ENCODE assay signal across 9 mouse cellular contexts in genomic region chr16:21210204-21210603, GRCm38 (mm10). TPM values are rescaled to one million over a fixed set of nuclear protein-coding genes. Genes with fewer than 3 reads are reported as not detected.
DNase-seq lines count a peak whose midpoint lies in the region; ATAC-seq and TF ChIP-seq lines count a peak whose summit lies in the region.
"Had no signal": no experiment of that assay in that cellular context is flagged by ENCODE, and none has a peak within 500 bp of the region (broad histone marks: within the 10 kb centered on the region; RNA-seq: fewer than 3 reads in every experiment).

No protein-coding gene starts in this region.

- WGBS in heart, embryonic 11.5 days (ENCODE audit: insufficient replicate concordance) = 4% methylated on average over 5 of the region's 5 CpGs
- 8% methylated on average over 5 of the region's 5 CpGs for WGBS in forebrain, embryonic 12.5 days
- WGBS in limb, embryonic 15.5 days = 7% methylated on average over 5 of the region's 5 CpGs

- no peak for ATAC-seq in heart, embryonic 11.5 days (replicated peaks; ENCODE audit: insufficient number of reproducible peaks, low FRiP score, low TSS enrichment)
- no peak; the same call in 1 of the 2 replicates for ATAC-seq in forebrain, embryonic 12.5 days (ENCODE audit: low FRiP score)
- ATAC-seq in limb, embryonic 15.5 days (ENCODE audit: insufficient number of reproducible peaks, low FRiP score, low TSS enrichment, low read depth) = no peak
- ATAC-seq in CD4-positive, CD25-positive, alpha-beta regulatory T cell, adult 4 months = no peak

- peaks cover 12% of the 10 kb centered on the region for H3K36me3 ChIP-seq in heart, embryonic 11.5 days (ENCODE audit: control insufficient read depth, insufficient read depth, low read length)
- H3K36me3 ChIP-seq in E14TG2a.4 (ENCODE audit: insufficient read depth, low read length) = peaks cover 42% of the 10 kb centered on the region
- H3K36me3 ChIP-seq in forebrain, embryonic 12.5 days (replicated peaks) = peaks cover 14% of the 10 kb centered on the region
- peaks cover 22% of the 10 kb centered on the region for H3K36me3 ChIP-seq in limb, embryonic 15.5 days

- peak overlapping the region; percentile 70 for H3K9ac ChIP-seq in heart, embryonic 11.5 days (ENCODE audit: low read depth, low read length)
- H3K9ac ChIP-seq in forebrain, embryonic 12.5 days = peak overlapping the region; percentile 56; the same call in 1 of the 2 replicates
- H3K9ac ChIP-seq in limb, embryonic 15.5 days = no peak overlapping the region

- peak overlapping the region; percentile 67 for H3K27ac ChIP-seq in heart, embryonic 11.5 days (ENCODE audit: low read depth, low read length)
- H3K27ac ChIP-seq in forebrain, embryonic 12.5 days = peak overlapping the region; percentile 78
- peak overlapping the region; percentile 96 for H3K27ac ChIP-seq in limb, embryonic 15.5 days

- H3K4me2 ChIP-seq in heart, embryonic 11.5 days = peak overlapping the region; percentile 65
- peak overlapping the region; percentile 56 for H3K4me2 ChIP-seq in forebrain, embryonic 12.5 days
- H3K4me2 ChIP-seq in limb, embryonic 15.5 days = peak overlapping the region; percentile 61

- TF ChIP-seq CTCF in E14TG2a.4 (conservative IDR thresholded peaks at IDR 0.05; ENCODE audit: low read length) = no peak

- peaks cover 80% of the 10 kb centered on the region for H3K4me1 ChIP-seq in heart, embryonic 11.5 days (ENCODE audit: control insufficient read depth, insufficient read depth, low read length)
- H3K4me1 ChIP-seq in E14TG2a.4 (replicated peaks; ENCODE audit: low read depth, low read length) = peaks cover 90% of the 10 kb centered on the region
- peaks cover 70% of the 10 kb centered on the region for H3K4me1 ChIP-seq in forebrain, embryonic 12.5 days
- H3K4me1 ChIP-seq in limb, embryonic 15.5 days = peaks cover 77% of the 10 kb centered on the region

- DNase-seq in heart, postnatal 10 days = no peak
- DNase-seq in thymus, postnatal 36 days = no peak
- no peak for DNase-seq in gastrocnemius, postnatal 36 days

- H3K4me3 ChIP-seq in heart, embryonic 11.5 days (ENCODE audit: low read depth, low read length) = peak overlapping the region; percentile 40
- H3K4me3 ChIP-seq in E14TG2a.4 (replicated peaks; ENCODE audit: low read length) = peak overlapping the region; percentile 74
- peak overlapping the region; percentile 32 for H3K4me3 ChIP-seq in forebrain, embryonic 12.5 days (replicated peaks)
- H3K4me3 ChIP-seq in limb, embryonic 15.5 days = peak overlapping the region; percentile 39

- H3K27me3 ChIP-seq in heart, embryonic 11.5 days (ENCODE audit: control insufficient read depth, insufficient read depth, low read length) = no peaks in the 10 kb centered on the region
- peaks cover 40% of the 10 kb centered on the region for H3K27me3 ChIP-seq in E14TG2a.4 (ENCODE audit: insufficient read depth, low read length)
- peaks cover 20% of the 10 kb centered on the region for H3K27me3 ChIP-seq in forebrain, embryonic 12.5 days
- H3K27me3 ChIP-seq in limb, embryonic 15.5 days = no peaks in the 10 kb centered on the region

- no peaks in the 10 kb centered on the region for H3K9me3 ChIP-seq in heart, embryonic 11.5 days (replicated peaks; ENCODE audit: control insufficient read depth, low read length)
- no peaks in the 10 kb centered on the region for H3K9me3 ChIP-seq in E14TG2a.4 (ENCODE audit: low read length)
- H3K9me3 ChIP-seq in forebrain, embryonic 12.5 days = no peaks in the 10 kb centered on the region
- H3K9me3 ChIP-seq in limb, embryonic 15.5 days = no peaks in the 10 kb centered on the region

- intact Hi-C loops in heart, postnatal 10 days (cut with DNase I) = no loop called here
- intact Hi-C loops in gastrocnemius, postnatal 36 days (cut with DNase I) = no loop called here

RNA-seq across cellular contexts. Expression of gene Ephb3, which starts 5.6 kb away (rescaled TPM):
- polyA plus RNA-seq in heart, embryonic 11.5 days (2014; fragmentation: Nextera tagmentation; extraction: Ambion mirVana) = 12.9 and 16.0 TPM in 2 replicates
- 10 to 100 TPM in 1 of 2 experiments, 1 to 10 TPM in 1; 8.4 to 11.7 TPM for total RNA-seq in heart, postnatal 10 days (2021)
- 16.7 and 17.7 TPM in 2 replicates for polyA plus RNA-seq in forebrain, embryonic 12.5 days (2016; fragmentation: Nextera tagmentation; extraction: Ambion mirVana)
- 33.0 and 43.8 TPM in 2 replicates for polyA plus RNA-seq in limb, embryonic 15.5 days (2015; fragmentation: Nextera tagmentation; extraction: Ambion mirVana)
- not detected for polyA plus RNA-seq in CD4-positive, CD25-positive, alpha-beta regulatory T cell, adult 4 months (2017; shearing (Covaris generic))
- 1 to 10 TPM in 1 of 2 experiments, under 1 TPM in 1; 0.84 to 1.4 TPM for total RNA-seq in gastrocnemius, postnatal 36 days (2021)

RNA-seq across cellular contexts. Expression of gene Teddm3, which starts 56.4 kb away (rescaled TPM):
- polyA plus RNA-seq in heart, embryonic 11.5 days (2014; fragmentation: Nextera tagmentation; extraction: Ambion mirVana) = 0.38 TPM in 1 of 2 replicates, not detected in the other
- not detected for total RNA-seq in heart, postnatal 10 days (2021)
- not detected in 2 replicates for polyA plus RNA-seq in forebrain, embryonic 12.5 days (2016; fragmentation: Nextera tagmentation; extraction: Ambion mirVana)
- 15.9 and 17.6 TPM in 2 replicates for polyA plus RNA-seq in limb, embryonic 15.5 days (2015; fragmentation: Nextera tagmentation; extraction: Ambion mirVana)
- polyA plus RNA-seq in CD4-positive, CD25-positive, alpha-beta regulatory T cell, adult 4 months (2017; shearing (Covaris generic)) = under 1 TPM in 1 of 2 experiments, not detected in 1; 0.36 TPM
- total RNA-seq in gastrocnemius, postnatal 36 days (2021) = not detected
- total RNA-seq: hematopoietic stem cell, adult 5-6 weeks had no signal

Comparison
In these comparisons a context has a peak if more than half of its experiments do, and no peak if none do; other contexts are left out.
1. RNA of gene Ephb3, which starts 5.6 kb away (polyA plus RNA-seq): 33.0 to 43.8 TPM in limb, embryonic 15.5 days, 16.7 to 17.7 TPM in forebrain, embryonic 12.5 days and 12.9 to 16.0 TPM in heart, embryonic 11.5 days; not detected in CD4-positive, CD25-positive, alpha-beta regulatory T cell, adult 4 months; every median in the first group is over 10 times any median in the second.
2. RNA of gene Teddm3, which starts 56.4 kb away (polyA plus RNA-seq): 15.9 to 17.6 TPM in limb, embryonic 15.5 days; 0.36 TPM in CD4-positive, CD25-positive, alpha-beta regulatory T cell, adult 4 months, 0.38 TPM in heart, embryonic 11.5 days and not detected in forebrain, embryonic 12.5 days; every median in the first group is over 10 times any median in the second.
3. Peak in every context shown above with its lines, with median percentiles within 50 percentile points of each other: H3K27ac ChIP-seq, H3K4me2 ChIP-seq and H3K4me3 ChIP-seq.